Mouse (Mus musculus): Measurements from ENCODE around the gene Chmp4b. TPM values are rescaled to one million over a fixed set of nuclear protein-coding genes. Genes with fewer than 3 reads are reported as not detected.

The Chmp4b gene
- 118 TPM in 2 replicates for total RNA-seq (2012; rRNA removed)
- polyA plus RNA-seq (2012; ENCODE audit: insufficient read depth in 1 of 2, insufficient read length in 2 of 2, low read depth in 1 of 2, low replicate concordance in 2 of 2, missing spikeins in 1 of 2) = 100 to 1,000 TPM in 1 of 2 experiments, not detected in 1; 196 TPM

DNA sequence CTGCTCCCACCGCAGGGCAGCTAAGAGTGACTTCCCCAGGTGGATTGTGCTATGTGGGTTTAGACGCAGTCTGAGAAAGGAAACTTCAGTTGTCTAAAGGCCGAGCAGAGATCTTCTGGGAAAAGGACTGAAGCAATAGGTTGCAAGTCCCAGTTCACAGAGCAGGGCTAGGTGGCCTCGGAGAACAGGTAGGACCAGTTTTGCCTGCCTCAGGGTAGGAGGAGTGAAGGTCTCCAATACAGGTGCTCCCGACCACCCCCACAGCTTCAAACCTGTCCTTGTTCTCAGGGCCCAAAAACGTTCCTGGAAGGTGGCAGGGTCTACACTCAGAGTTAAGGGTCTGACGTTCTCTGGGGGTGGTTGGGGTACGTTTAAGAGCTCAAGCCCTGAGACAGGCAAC is at the start of gene Chmp4b:
Chmp4b (plus strand) TSS at position 343 of the 400 bp plus-strand sequence.
- H3K27me3 ChIP-seq (ENCODE audit: control insufficient read depth in 1 of 2, insufficient read depth in 2 of 2, low read length in 2 of 2) = no peaks in the 10 kb centered on the region; a peak in 1 of 4 replicates
- no peak within 1 kb of the TSS for H3K4me3 ChIP-seq (ENCODE audit: control insufficient read depth in 1 of 2, insufficient read depth in 1 of 2, low read depth in 2 of 2, low read length in 2 of 2)
- H3K9me3 ChIP-seq (replicated peaks; ENCODE audit: insufficient read depth, low read length) = no peaks in the 10 kb centered on the region
- no peak within 1 kb of the TSS for H3K9ac ChIP-seq (ENCODE audit: control insufficient read depth, low read depth, low read length, poor library complexity, severe bottlenecking)
- H3K4me1 ChIP-seq (ENCODE audit: control insufficient read depth in 1 of 2, insufficient read depth in 2 of 2, low read length in 2 of 2) = peaks cover 4% of the 10 kb centered on the region in 2 experiments
- no peak within 1 kb of the TSS for H3K27ac ChIP-seq (ENCODE audit: control insufficient read depth, low read depth, low read length)
- H3K79me2 ChIP-seq (ENCODE audit: control insufficient read depth, insufficient read depth, low read length, poor library complexity) = no peaks in the 10 kb centered on the region
- no peak for DNase-seq (ENCODE audit: low read depth, low spot score)
- peaks cover 0 to 6% of the 10 kb centered on the region in 2 experiments; a peak in 2 of 4 replicates for H3K36me3 ChIP-seq (ENCODE audit: control insufficient read depth in 1 of 2, insufficient read depth in 2 of 2, low read length in 2 of 2)
- TF ChIP-seq MXI1 (IDR thresholded peaks at IDR 0.05; ENCODE audit: low read depth, low read length) (no peak), E2F4 (IDR thresholded peaks at IDR 0.05; ENCODE audit: borderline replicate concordance, low read depth, low read length) (no peak), RCOR1 (IDR thresholded peaks at IDR 0.05; ENCODE audit: low read depth, low read length) (no peak), CHD2 (IDR thresholded peaks at IDR 0.05; ENCODE audit: low read length) (no peak), POLR2A (IDR thresholded peaks at IDR 0.05; ENCODE audit: control insufficient read depth in 1 of 2, insufficient read depth in 1 of 2, low read depth in 1 of 2, low read length in 2 of 2, poor library complexity in 1 of 2) (no peak), TAL1 (IDR thresholded peaks at IDR 0.05; ENCODE audit: low read length) (no peak), ELF1 (IDR thresholded peaks at IDR 0.05; ENCODE audit: low read depth, low read length) (no peak)

DNA sequence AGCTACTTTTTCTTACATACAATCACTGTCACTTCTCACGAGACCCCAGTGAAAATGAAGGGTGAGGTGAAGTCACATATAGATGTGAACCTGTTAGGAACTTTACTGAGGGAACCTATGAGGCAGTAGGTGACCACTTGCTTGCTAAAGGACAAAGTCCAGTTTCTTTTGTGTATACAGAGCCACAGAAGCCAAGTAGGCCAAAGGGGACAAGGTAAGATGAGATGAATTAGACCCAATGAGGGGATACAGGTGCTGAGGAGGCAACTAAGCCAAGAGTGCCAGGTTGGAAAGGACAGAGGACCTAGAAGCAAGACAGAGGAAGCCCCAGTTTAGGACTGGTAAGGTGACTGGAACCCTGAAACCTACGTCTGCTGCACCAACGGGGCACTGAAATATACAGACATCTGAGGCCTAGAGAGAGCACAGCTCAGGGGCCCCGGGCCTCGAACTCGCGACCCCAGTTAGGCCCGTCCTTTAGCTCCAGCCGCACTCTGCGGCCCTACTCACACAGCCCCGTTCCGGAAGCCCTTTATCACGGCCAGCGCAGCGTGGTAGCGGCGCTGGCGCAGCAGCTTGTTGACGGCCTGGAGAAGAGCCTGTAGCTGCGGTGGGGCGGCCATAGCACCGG is 48.4 kb upstream of the Chmp4b start:
- Histone ChIP-seq H3K36me3 (ENCODE audit: control insufficient read depth in 1 of 2, insufficient read depth in 2 of 2, low read length in 2 of 2) (peaks cover 0 to 3% of the 10 kb centered on the region in 2 experiments; a peak in 1 of 4 replicates), H3K27me3 (ENCODE audit: control insufficient read depth in 1 of 2, insufficient read depth in 2 of 2, low read length in 2 of 2) (no peaks in the 10 kb centered on the region), H3K4me3 (ENCODE audit: control insufficient read depth in 1 of 2, insufficient read depth in 1 of 2, low read depth in 2 of 2, low read length in 2 of 2) (peak overlapping the region; percentile 90 to 91), H3K9me3 (replicated peaks; ENCODE audit: insufficient read depth, low read length) (no peaks in the 10 kb centered on the region), H3K79me2 (ENCODE audit: control insufficient read depth, insufficient read depth, low read length, poor library complexity) (peaks cover 1% of the 10 kb centered on the region; the same call in 1 of the 2 replicates), H3K27ac (ENCODE audit: control insufficient read depth, low read depth, low read length) (no peak overlapping the region), H3K9ac (ENCODE audit: control insufficient read depth, low read depth, low read length, poor library complexity, severe bottlenecking) (peak overlapping the region; percentile 82), H3K4me1 (ENCODE audit: control insufficient read depth in 1 of 2, insufficient read depth in 2 of 2, low read length in 2 of 2) (peaks cover 2 to 3% of the 10 kb centered on the region in 2 experiments; a peak in 2 of 4 replicates)
- no peak for TF ChIP-seq CHD1 (IDR thresholded peaks at IDR 0.05; ENCODE audit: low read depth, low read length)
- TF ChIP-seq RCOR1 (IDR thresholded peaks at IDR 0.05; ENCODE audit: low read depth, low read length) = no peak
- TF ChIP-seq ZNF384 (IDR thresholded peaks at IDR 0.05; ENCODE audit: low read depth, low read length) = no peak
- no peak for TF ChIP-seq KAT2A (conservative IDR thresholded peaks at IDR 0.05; ENCODE audit: low read depth, low read length)
- TF ChIP-seq ETS1 (IDR thresholded peaks at IDR 0.05; ENCODE audit: low read depth, low read length) = no peak
- TF ChIP-seq ELF1 (IDR thresholded peaks at IDR 0.05; ENCODE audit: low read depth, low read length) = peak; percentile 42; the same call in 1 of the 2 replicates
- TF ChIP-seq RAD21 (IDR thresholded peaks at IDR 0.05; ENCODE audit: low read depth, low read length) = no peak
- no peak for TF ChIP-seq UBTF (IDR thresholded peaks at IDR 0.05; ENCODE audit: borderline replicate concordance, insufficient read depth, low read depth, low read length)
- 0 out of 2 replicates have a peak, but pooled peaks have one; percentile 6 for TF ChIP-seq TCF12 (IDR thresholded peaks at IDR 0.05; ENCODE audit: low read depth, low read length)
- no peak for TF ChIP-seq NRF1 (IDR thresholded peaks at IDR 0.05; ENCODE audit: insufficient read depth, low read depth, low read length, poor library complexity, severe bottlenecking)
- DNase-seq (ENCODE audit: low read depth, low spot score) = no peak
